Mouse (Mus musculus) heart, embryonic 14.5 days (tissue): Measurements from ENCODE around the gene Glrx. TPM values are rescaled to one million over a fixed set of nuclear protein-coding genes. Genes with fewer than 3 reads are reported as not detected.

Experiments used
- ATAC-seq: fragments of 200-750 bp; cut with Nextera tagmentation; 2 replicates; pipeline ENCODE4 v1.8.0; 2017; ENCODE audit warnings: low read depth, moderate TSS enrichment; ENCODE audit not compliant: insufficient number of reproducible peaks, insufficient read depth, low FRiP score
- H3K27ac ChIP-seq, 2 experiments: fragments of 200-500 bp in 1 of 2; fragments of 300-500 bp in 1 of 2; sonication (generic) in 1 of 2; replicated peaks in 1 of 2; 2 replicates each; pipeline ENCODE4 v1.5.1; 2012 to 2014; ENCODE audit warnings: low read depth in 2 of 2, low read length in 2 of 2, control low read depth in 1 of 2, mild to moderate bottlenecking in 1 of 2, mixed read lengths in 1 of 2; ENCODE audit not compliant: control insufficient read depth in 1 of 2, insufficient read depth in 1 of 2
- H3K27me3 ChIP-seq: fragments of 300-500 bp; sonication (generic); 2 replicates; pipeline ENCODE4 v1.6.1; 2014; ENCODE audit warnings: mild to moderate bottlenecking, low read length, control low read depth; ENCODE audit not compliant: control insufficient read depth, insufficient read depth
- H3K36me3 ChIP-seq: fragments of 300-500 bp; sonication (generic); 2 replicates; pipeline ENCODE4 v1.6.1; 2014; ENCODE audit warnings: mild to moderate bottlenecking, control low read depth, low read length, mixed read lengths; ENCODE audit not compliant: control insufficient read depth, insufficient read depth
- H3K4me1 ChIP-seq, 2 experiments: fragments of 200-500 bp in 1 of 2; fragments of 300-500 bp in 1 of 2; sonication (generic) in 1 of 2; 2 replicates each; pipeline ENCODE4 v1.6.1; 2012 to 2014; ENCODE audit warnings: low read length in 2 of 2, control low read depth in 1 of 2, mixed read lengths in 1 of 2; ENCODE audit not compliant: control insufficient read depth in 2 of 2, insufficient read depth in 2 of 2
- H3K4me2 ChIP-seq: fragments of 300-500 bp; sonication (generic); 2 replicates; pipeline ENCODE4 v1.6.1; 2014; ENCODE audit warnings: mild to moderate bottlenecking, low read length
- H3K4me3 ChIP-seq, 2 experiments: fragments of 200-500 bp in 1 of 2; fragments of 300-500 bp in 1 of 2; sonication (generic) in 1 of 2; 2 replicates each; pipeline ENCODE4 v1.5.1; 2012 to 2014; ENCODE audit warnings: low read length in 2 of 2, mild to moderate bottlenecking in 2 of 2, control low read depth in 1 of 2, low read depth in 1 of 2, moderate library complexity in 1 of 2; ENCODE audit not compliant: control insufficient read depth in 1 of 2, insufficient read depth in 1 of 2
- H3K9ac ChIP-seq: fragments of 300-500 bp; sonication (generic); 2 replicates; pipeline ENCODE4 v1.6.1; 2014; ENCODE audit warnings: mild to moderate bottlenecking, low read length
- H3K9me3 ChIP-seq: fragments of 300-500 bp; sonication (generic); 2 replicates; pipeline ENCODE4 v1.6.1; 2016; ENCODE audit warnings: low read length, control low read depth; ENCODE audit not compliant: control insufficient read depth
- WGBS: fragments of 180-500 bp; shearing (Covaris S2); extraction: QIAGEN DNeasy Blood & Tissue Kit; methylation state at CpG from one replicate; pipeline ENCODE4 v1.1.7; 2014; 5-methylcytosine and 5-hydroxymethylcytosine counted together
- polyA plus RNA-seq: library from polyadenylated mRNA; unstranded; fragments of >200 nt; fragmentation: Nextera tagmentation; extraction: Ambion mirVana; gene quantifications from 2 replicates; pipeline ENCODE4 v1.2.1, GENCODE M21; 2014

Glrx gene
- polyA plus RNA-seq, 1 experiment from 2014 or later: 143 TPM

GRCm38 (mm10) chr13:75824611-75825319, 14.9 kb upstream of the Glrx start:
- WGBS: 78% methylated on average over 5 of the region's 5 CpGs
- no peak for ATAC-seq
- Histone ChIP-seq H3K4me1 (no peaks in the 10 kb centered on the region), H3K9ac (no peak overlapping the region), H3K27ac (no peak overlapping the region), H3K4me3 (no peak overlapping the region), H3K9me3 (no peaks in the 10 kb centered on the region), H3K36me3 (no peaks in the 10 kb centered on the region), H3K27me3 (no peaks in the 10 kb centered on the region), H3K4me2 (no peak overlapping the region)

GRCm38 (mm10) chr13:75825388-75825787, 14.3 kb upstream of the Glrx start:
- H3K27ac ChIP-seq: no peak overlapping the region
- H3K9ac ChIP-seq: no peak overlapping the region
- WGBS: 78% methylated on average over 1 of the region's 1 CpGs
- no peak overlapping the region for H3K4me3 ChIP-seq
- no peaks in the 10 kb centered on the region for H3K36me3 ChIP-seq
- ATAC-seq: no peak
- H3K4me1 ChIP-seq: no peaks in the 10 kb centered on the region
- no peak overlapping the region for H3K4me2 ChIP-seq
- H3K27me3 ChIP-seq: no peaks in the 10 kb centered on the region
- H3K9me3 ChIP-seq: no peaks in the 10 kb centered on the region

GRCm38 (mm10) chr13:75830708-75831107, 9.0 kb upstream of the Glrx start:
- Histone ChIP-seq H3K9ac (no peak overlapping the region), H3K27ac (no peak overlapping the region), H3K9me3 (no peaks in the 10 kb centered on the region), H3K27me3 (no peaks in the 10 kb centered on the region), H3K4me3 (no peak overlapping the region), H3K4me2 (no peak overlapping the region), H3K4me1 (no peaks in the 10 kb centered on the region), H3K36me3 (no peaks in the 10 kb centered on the region)
- 100% methylated on average over 1 of the region's 1 CpGs for WGBS
- ATAC-seq: no peak

- ATAC-seq: no peak
- WGBS: 88% methylated on average over 6 of the region's 6 CpGs
- Histone ChIP-seq H3K27ac (no peak overlapping the region), H3K27me3 (no peaks in the 10 kb centered on the region), H3K4me1 (no peaks in the 10 kb centered on the region), H3K9me3 (no peaks in the 10 kb centered on the region), H3K36me3 (no peaks in the 10 kb centered on the region), H3K9ac (no peak overlapping the region), H3K4me2 (no peak overlapping the region), H3K4me3 (no peak overlapping the region)
These were observed 8.0 kb upstream of the Glrx start for GRCm38 (mm10) chr13:75831710-75832109.

GRCm38 (mm10) chr13:75832697-75833096, 7.0 kb upstream of the Glrx start:
- H3K4me2 ChIP-seq: no peak overlapping the region
- no peaks in the 10 kb centered on the region for H3K36me3 ChIP-seq
- no peak for ATAC-seq
- H3K9ac ChIP-seq: no peak overlapping the region
- H3K4me1 ChIP-seq: no peaks in the 10 kb centered on the region
- H3K27me3 ChIP-seq: no peaks in the 10 kb centered on the region
- H3K9me3 ChIP-seq: no peaks in the 10 kb centered on the region
- H3K27ac ChIP-seq: no peak overlapping the region
- H3K4me3 ChIP-seq: no peak overlapping the region

- Histone ChIP-seq H3K27me3 (no peaks in the 10 kb centered on the region), H3K4me1 (no peaks in the 10 kb centered on the region), H3K9me3 (no peaks in the 10 kb centered on the region), H3K9ac (no peak overlapping the region), H3K4me2 (no peak overlapping the region), H3K27ac (no peak overlapping the region), H3K36me3 (no peaks in the 10 kb centered on the region), H3K4me3 (no peak overlapping the region)
- no peak for ATAC-seq
These were observed 6.2 kb upstream of the Glrx start for GRCm38 (mm10) chr13:75833499-75833898.

- WGBS: 58% methylated on average over 2 of the region's 2 CpGs
- no peak overlapping the region for H3K4me3 ChIP-seq
- peaks cover 3 to 4% of the 10 kb centered on the region in 2 experiments; a peak in 1 of 4 replicates for H3K4me1 ChIP-seq
- no peak overlapping the region for H3K4me2 ChIP-seq
- H3K9ac ChIP-seq: no peak overlapping the region
- no peak for ATAC-seq
- no peaks in the 10 kb centered on the region for H3K9me3 ChIP-seq
- no peak overlapping the region for H3K27ac ChIP-seq
- no peaks in the 10 kb centered on the region for H3K36me3 ChIP-seq
- no peaks in the 10 kb centered on the region for H3K27me3 ChIP-seq
These were observed 4.2 kb upstream of the Glrx start for GRCm38 (mm10) chr13:75835461-75835860.

- ATAC-seq: no peak
- no peak overlapping the region for H3K4me3 ChIP-seq
- no peaks in the 10 kb centered on the region for H3K36me3 ChIP-seq
- WGBS: 82% methylated on average over 4 of the region's 4 CpGs
- no peaks in the 10 kb centered on the region for H3K9me3 ChIP-seq
- peaks cover 6 to 20% of the 10 kb centered on the region in 2 experiments for H3K4me1 ChIP-seq
- H3K27ac ChIP-seq: no peak overlapping the region
- H3K4me2 ChIP-seq: no peak overlapping the region
- H3K27me3 ChIP-seq: no peaks in the 10 kb centered on the region
- H3K9ac ChIP-seq: no peak overlapping the region
These were observed 1.2 kb upstream of the Glrx start for GRCm38 (mm10) chr13:75838506-75838905.
